Mouse (Mus musculus): ENCODE results near the gene Ncam1.

DNA sequence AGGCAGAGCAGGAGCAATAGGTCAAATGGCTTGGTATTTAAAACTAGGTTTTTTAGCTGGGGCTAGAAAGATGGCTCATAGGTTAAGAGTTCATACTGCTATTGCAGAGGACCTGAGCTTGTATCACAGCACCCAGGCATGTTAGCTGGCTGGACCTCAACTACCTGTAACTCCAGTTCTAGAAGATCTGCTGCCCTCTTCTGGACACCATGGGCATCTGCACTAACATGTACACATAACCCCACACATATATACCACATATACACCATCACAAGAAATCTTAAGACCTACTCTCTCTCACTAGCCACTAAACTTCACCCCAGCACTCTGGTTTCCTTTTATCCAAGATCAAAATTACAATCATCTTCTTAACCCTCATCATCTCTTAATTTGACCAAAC lies 131.7 kb downstream of the Ncam1 start:
- TF ChIP-seq CTCF (IDR thresholded peaks at IDR 0.05; ENCODE audit: low read depth, low read length) (no peak), GATA1 (IDR thresholded peaks at IDR 0.05; ENCODE audit: borderline replicate concordance, low read length) (no peak), POLR2AphosphoS5 (IDR thresholded peaks at IDR 0.05; ENCODE audit: insufficient replicate concordance, low read depth, low read length) (no peak)
